Mouse (Mus musculus): ENCODE results near the gene Pced1a. TPM values are rescaled to one million over a fixed set of nuclear protein-coding genes. Genes with fewer than 3 reads are reported as not detected.

Gene Pced1a
- polyA plus RNA-seq, 1 experiment from 2014 or later, result 9.0 TPM

DNA sequence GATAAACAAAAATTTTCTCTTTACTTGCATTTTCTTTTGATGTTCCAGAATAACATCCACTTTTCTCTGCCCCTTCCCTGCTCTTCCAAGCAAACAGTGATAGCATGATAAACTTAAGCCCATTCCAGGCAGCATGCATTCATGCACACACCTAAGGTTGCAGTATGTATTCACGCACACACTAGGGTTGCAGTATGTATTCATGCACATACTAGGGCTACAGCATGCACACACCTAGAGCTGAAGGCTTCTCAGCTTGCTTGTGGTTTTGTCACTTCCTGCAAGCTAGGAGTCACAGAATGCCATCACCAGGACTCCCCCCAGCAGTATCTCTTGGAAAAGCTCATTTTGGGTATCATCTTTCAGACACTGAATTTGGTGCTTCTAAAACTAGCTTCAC lies 12.3 kb upstream of the Pced1a start:
- 89% methylated on average over 1 of the region's 1 CpGs for WGBS
- Histone ChIP-seq H3K9me3 (replicated peaks) (no peaks in the 10 kb centered on the region), H3K36me3 (peaks cover 47% of the 10 kb centered on the region), H3K4me1 (replicated peaks) (no peaks in the 10 kb centered on the region), H3K9ac (no peak overlapping the region), H3K4me2 (no peak overlapping the region), H3K27me3 (replicated peaks) (no peaks in the 10 kb centered on the region), H3K27ac (ENCODE audit: poor library complexity, severe bottlenecking) (no peak overlapping the region), H3K4me3 (no peak overlapping the region)
- ATAC-seq (ENCODE audit: insufficient number of reproducible peaks, low FRiP score), result no peak

DNA sequence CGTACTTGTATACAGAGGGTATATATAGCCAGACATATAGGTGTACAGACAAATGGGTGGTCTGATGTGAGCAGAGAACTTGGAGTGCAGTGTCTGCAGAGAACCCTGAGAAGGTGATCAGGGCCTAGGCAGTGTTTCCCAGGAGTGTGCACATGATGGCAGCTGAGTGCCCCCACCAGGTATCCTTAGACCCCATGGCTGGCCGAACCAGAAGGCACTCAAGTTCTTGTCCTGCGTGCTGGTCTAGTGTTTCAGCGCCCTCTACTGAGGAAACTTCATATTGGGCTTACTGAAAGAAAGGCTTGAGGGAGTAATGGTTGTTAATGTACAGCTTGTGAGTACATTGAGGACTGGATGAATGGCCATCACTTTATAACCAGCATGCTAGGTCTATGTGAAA lies 8.7 kb upstream of the Pced1a start:
- H3K27ac ChIP-seq (ENCODE audit: poor library complexity, severe bottlenecking), result no peak overlapping the region
- no peak overlapping the region for H3K4me2 ChIP-seq
- no peaks in the 10 kb centered on the region for H3K27me3 ChIP-seq (replicated peaks)
- no peak overlapping the region for H3K9ac ChIP-seq
- no peak overlapping the region for H3K4me3 ChIP-seq
- H3K4me1 ChIP-seq (replicated peaks), result peaks cover 13% of the 10 kb centered on the region
- no peaks in the 10 kb centered on the region for H3K9me3 ChIP-seq (replicated peaks)
- peaks cover 19% of the 10 kb centered on the region for H3K36me3 ChIP-seq
- no peak for ATAC-seq (ENCODE audit: insufficient number of reproducible peaks, low FRiP score)
- WGBS, result 24% methylated on average over 4 of the region's 4 CpGs

DNA sequence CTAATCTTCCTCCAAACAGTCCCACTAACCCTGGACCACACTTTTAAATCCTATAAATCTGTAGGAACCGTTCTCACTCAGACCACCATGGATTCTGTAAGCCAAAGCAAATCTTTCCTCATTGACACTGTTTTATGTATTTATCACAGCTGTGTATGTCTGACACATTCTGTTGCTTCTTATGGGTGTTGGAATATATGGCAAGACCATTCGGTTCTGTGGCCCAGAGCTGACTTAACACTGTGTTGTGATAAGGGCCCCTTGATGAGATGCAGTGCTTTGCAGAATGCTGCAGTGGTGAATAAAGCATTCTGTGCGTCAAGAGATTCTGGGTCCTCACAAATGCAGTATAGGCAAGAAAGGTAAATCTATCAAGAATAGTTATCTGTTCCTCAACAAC lies 7.7 kb upstream of the Pced1a start:
- no peak overlapping the region for H3K9ac ChIP-seq
- H3K9me3 ChIP-seq (replicated peaks), result no peaks in the 10 kb centered on the region
- H3K27me3 ChIP-seq (replicated peaks), result no peaks in the 10 kb centered on the region
- 71% methylated on average over 3 of the region's 3 CpGs for WGBS
- H3K4me1 ChIP-seq (replicated peaks), result peaks cover 13% of the 10 kb centered on the region
- no peak overlapping the region for H3K4me2 ChIP-seq
- peaks cover 11% of the 10 kb centered on the region for H3K36me3 ChIP-seq
- ATAC-seq (ENCODE audit: insufficient number of reproducible peaks, low FRiP score), result no peak
- H3K27ac ChIP-seq (ENCODE audit: poor library complexity, severe bottlenecking), result no peak overlapping the region
- no peak overlapping the region for H3K4me3 ChIP-seq

DNA sequence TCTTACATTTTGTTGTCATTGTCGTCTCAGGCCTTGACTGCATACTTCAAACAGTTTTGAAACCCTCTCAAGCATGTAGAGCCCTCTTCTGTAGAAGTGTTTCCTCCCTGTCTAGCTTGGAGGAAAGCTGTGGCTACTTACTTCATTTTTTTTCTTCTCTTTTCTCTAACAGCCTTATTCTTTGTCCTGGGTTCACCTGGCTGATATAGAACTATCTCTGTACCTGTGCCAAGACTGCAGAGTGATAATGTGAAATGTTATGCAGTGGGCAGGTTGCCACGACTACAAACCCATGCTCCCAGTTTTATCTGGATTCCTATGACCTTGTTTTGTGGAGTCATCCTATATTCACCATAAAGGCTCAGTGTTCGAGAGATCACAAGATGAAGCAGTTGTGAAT lies 6.0 kb upstream of the Pced1a start:
- Histone ChIP-seq H3K36me3 (peaks cover 11% of the 10 kb centered on the region), H3K4me2 (no peak overlapping the region), H3K9ac (no peak overlapping the region), H3K27ac (ENCODE audit: poor library complexity, severe bottlenecking) (no peak overlapping the region), H3K27me3 (replicated peaks) (no peaks in the 10 kb centered on the region), H3K9me3 (replicated peaks) (no peaks in the 10 kb centered on the region), H3K4me3 (no peak overlapping the region), H3K4me1 (replicated peaks) (peaks cover 13% of the 10 kb centered on the region)
- no peak for ATAC-seq (ENCODE audit: insufficient number of reproducible peaks, low FRiP score)
- 70% methylated on average over 3 of the region's 3 CpGs for WGBS

DNA sequence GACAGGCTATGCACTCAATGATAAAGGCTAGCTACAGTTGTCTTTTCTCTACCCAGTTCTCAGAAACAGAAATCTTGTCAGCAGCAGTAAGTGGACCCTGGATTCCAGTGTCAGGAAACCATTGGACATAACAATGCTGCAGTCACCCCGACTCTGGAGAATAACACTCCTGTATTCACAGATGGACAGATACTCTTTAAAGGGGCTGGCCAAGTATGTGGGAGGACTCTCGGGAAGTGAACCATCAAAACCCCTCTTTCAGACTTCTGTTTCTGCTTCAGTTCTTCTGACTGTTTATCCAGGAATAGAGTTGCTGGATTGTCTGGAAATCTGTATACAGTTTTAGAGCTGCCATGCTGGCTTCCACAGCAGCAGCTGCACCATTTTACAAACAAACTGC lies 5.3 kb upstream of the Pced1a start:
- H3K4me1 ChIP-seq (replicated peaks), result peaks cover 18% of the 10 kb centered on the region
- no peaks in the 10 kb centered on the region for H3K9me3 ChIP-seq (replicated peaks)
- H3K27me3 ChIP-seq (replicated peaks), result no peaks in the 10 kb centered on the region
- H3K4me2 ChIP-seq, result no peak overlapping the region
- no peak for ATAC-seq (ENCODE audit: insufficient number of reproducible peaks, low FRiP score)
- peaks cover 11% of the 10 kb centered on the region for H3K36me3 ChIP-seq
- no peak overlapping the region for H3K27ac ChIP-seq (ENCODE audit: poor library complexity, severe bottlenecking)
- H3K4me3 ChIP-seq, result no peak overlapping the region
- 50% methylated on average over 2 of the region's 2 CpGs for WGBS
- H3K9ac ChIP-seq, result no peak overlapping the region

DNA sequence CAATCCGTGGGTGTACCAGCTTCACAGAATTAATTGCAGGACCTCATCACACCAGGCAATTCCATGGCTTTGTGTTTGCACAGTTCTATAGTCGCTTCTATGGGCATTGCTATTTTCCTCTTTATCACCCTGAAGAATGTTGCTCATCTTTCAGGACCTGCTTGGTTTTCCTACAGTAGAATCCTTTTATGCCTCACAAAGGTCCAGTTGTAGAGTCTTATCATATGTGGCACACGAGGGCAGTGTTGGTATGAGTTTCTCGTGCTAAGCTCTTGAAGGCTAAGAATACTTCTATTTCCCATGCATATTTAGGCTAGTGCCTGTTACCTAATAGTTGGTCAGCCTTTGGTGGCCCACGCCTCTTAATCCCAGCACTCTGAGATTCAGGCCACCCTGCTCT lies 611 bp upstream of the Pced1a start:
- peak overlapping the region; percentile 79 for H3K9ac ChIP-seq
- peak overlapping the region; percentile 80 for H3K4me3 ChIP-seq
- no peak overlapping the region; the same call in 1 of the 2 replicates for H3K27ac ChIP-seq (ENCODE audit: poor library complexity, severe bottlenecking)
- ATAC-seq (ENCODE audit: insufficient number of reproducible peaks, low FRiP score), result no peak
- H3K36me3 ChIP-seq, result peaks cover 11% of the 10 kb centered on the region; the same call in 1 of the 2 replicates
- peak overlapping the region; percentile 78 for H3K4me2 ChIP-seq
- 29% methylated on average over 5 of the region's 5 CpGs for WGBS
- peaks cover 19% of the 10 kb centered on the region for H3K4me1 ChIP-seq (replicated peaks)
- H3K9me3 ChIP-seq (replicated peaks), result no peaks in the 10 kb centered on the region
- no peaks in the 10 kb centered on the region for H3K27me3 ChIP-seq (replicated peaks)

DNA sequence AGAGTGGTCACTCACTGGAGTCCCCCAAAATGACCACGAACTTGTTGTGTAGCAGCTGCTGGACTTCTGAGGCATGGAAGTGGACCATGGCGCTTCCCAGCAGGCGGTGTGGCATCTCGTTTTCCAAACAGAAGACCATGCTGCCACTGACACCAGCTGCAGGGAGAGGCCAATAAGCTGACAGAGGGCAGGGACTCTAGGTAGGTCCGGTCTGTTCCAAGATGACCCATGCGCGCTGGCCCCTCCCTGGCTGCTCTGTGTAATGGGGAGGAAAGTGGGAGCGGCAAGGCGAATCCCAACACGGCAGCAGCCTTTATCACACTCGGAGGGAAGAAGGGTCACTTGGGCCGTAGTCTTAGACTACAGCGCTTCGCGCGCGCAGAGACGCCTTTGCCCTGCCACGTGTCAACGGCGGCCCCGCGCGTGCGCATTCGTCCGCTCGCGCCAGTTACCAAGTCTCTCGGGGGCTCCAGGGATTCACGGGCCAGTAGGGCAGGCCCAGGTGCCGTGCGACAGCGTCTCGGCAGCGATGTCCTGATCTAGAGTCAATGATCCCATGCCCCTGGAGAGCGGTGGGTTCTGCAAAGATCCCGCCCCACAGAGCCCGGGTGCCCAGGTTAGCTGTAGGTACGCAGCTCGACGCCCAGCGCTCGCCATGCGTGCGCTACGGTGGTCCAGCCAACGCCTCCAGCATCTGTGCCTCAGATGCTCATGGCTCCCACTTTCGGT lies 940 bp downstream of the Pced1a start:
- Histone ChIP-seq H3K4me3 (peak overlapping the region; percentile 80), H3K4me2 (peak overlapping the region; percentile 78), H3K27ac (ENCODE audit: poor library complexity, severe bottlenecking) (peak overlapping the region; percentile 79), H3K27me3 (replicated peaks) (no peaks in the 10 kb centered on the region), H3K36me3 (peaks cover 24% of the 10 kb centered on the region), H3K9me3 (replicated peaks) (no peaks in the 10 kb centered on the region), H3K9ac (peak overlapping the region; percentile 79), H3K4me1 (replicated peaks) (peaks cover 13% of the 10 kb centered on the region)
- WGBS, result 13% methylated on average over 49 of the region's 49 CpGs
- peak; percentile 65 for ATAC-seq (ENCODE audit: insufficient number of reproducible peaks, low FRiP score)

DNA sequence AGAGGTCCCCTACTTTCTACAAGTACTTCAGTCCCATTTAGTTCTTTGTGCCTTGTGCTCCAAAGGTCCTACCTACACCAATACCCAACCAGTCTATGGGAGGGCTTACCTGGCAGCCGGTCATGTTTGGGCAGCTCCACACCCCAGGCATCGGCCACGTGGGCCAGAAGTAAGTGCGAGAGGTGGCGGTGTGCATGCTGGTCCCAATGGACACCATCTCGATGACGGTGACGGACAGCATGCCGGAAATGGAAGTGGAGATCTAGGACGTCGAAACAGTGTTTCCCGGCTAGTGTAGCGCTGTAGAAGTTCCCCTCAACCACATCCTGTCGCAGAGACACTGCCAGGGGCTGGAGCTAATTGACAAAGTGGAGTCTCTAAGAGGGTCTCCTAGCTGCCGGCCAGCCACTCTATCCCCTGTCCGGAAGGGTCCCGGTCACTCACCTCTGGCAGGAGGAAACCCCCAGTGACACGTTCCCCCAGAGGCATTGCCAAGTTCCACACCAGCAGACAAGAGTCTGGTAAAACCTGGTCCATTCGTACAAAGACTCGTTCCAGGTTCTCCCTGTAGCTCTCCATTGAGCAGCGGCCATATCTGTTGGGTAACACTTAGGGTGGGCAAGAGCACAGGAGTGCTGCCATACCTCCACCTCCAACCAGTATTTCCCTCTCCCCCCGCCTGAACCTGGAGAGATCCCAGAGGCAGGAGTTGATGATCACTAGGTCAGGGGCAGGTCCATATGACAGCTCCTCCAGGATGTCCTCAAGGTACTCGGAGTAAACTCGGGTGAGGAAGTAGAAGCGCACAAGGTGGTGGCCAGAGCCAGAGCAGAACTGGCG lies 2.5 kb downstream of the Pced1a start:
- Histone ChIP-seq H3K36me3 (peaks cover 26% of the 10 kb centered on the region), H3K4me3 (no peak overlapping the region), H3K4me1 (replicated peaks) (peaks cover 13% of the 10 kb centered on the region), H3K27ac (ENCODE audit: poor library complexity, severe bottlenecking) (no peak overlapping the region), H3K9me3 (replicated peaks) (no peaks in the 10 kb centered on the region), H3K9ac (no peak overlapping the region), H3K4me2 (no peak overlapping the region), H3K27me3 (replicated peaks) (no peaks in the 10 kb centered on the region)
- no peak for ATAC-seq (ENCODE audit: insufficient number of reproducible peaks, low FRiP score)
- WGBS, result 95% methylated on average over 26 of the region's 26 CpGs

DNA sequence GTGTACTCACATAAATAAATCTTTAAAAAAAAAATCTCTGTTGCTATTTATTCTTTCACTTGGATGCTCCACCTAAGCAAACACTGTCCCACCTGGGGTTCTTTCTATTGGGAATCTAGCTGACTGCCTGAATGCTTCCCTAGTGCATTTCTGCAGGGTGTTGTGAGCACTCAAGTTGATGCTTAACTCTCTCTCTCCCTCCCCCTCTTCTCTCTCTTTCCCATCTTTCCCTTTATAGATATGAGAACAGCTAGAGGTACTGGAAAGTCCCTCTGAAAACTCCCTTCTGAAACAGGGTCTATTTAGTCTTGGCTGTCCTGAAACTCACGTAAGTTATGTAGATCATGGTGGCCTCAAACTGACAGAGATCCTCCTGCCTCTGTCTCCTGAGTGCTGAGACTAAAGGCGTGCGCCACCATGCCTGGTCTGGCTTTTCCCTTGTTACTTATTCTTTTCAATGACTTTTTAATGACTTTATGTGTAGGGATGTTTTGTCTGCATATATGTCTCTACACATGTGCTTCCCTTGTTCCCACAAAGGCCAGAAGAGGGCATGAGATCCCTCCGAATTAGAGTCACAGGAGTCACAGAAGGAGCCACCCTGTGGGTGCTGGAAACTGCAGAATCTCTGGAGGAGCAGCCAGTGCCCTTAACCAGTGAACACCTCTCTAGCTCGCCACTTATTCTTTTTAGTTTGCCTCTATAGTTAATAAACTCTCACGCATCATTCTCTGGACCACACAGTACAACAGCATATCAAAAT lies 10.2 kb downstream of the Pced1a start:
- no peaks in the 10 kb centered on the region for H3K27me3 ChIP-seq (replicated peaks)
- H3K4me1 ChIP-seq (replicated peaks), result peaks cover 3% of the 10 kb centered on the region; the same call in 1 of the 2 replicates
- no peak for ATAC-seq (ENCODE audit: insufficient number of reproducible peaks, low FRiP score)
- H3K27ac ChIP-seq (ENCODE audit: poor library complexity, severe bottlenecking), result no peak overlapping the region
- H3K9ac ChIP-seq, result no peak overlapping the region
- no peaks in the 10 kb centered on the region for H3K9me3 ChIP-seq (replicated peaks)
- peaks cover 9% of the 10 kb centered on the region for H3K36me3 ChIP-seq
- 72% methylated on average over 6 of the region's 6 CpGs for WGBS
- no peak overlapping the region for H3K4me3 ChIP-seq
- H3K4me2 ChIP-seq, result no peak overlapping the region

DNA sequence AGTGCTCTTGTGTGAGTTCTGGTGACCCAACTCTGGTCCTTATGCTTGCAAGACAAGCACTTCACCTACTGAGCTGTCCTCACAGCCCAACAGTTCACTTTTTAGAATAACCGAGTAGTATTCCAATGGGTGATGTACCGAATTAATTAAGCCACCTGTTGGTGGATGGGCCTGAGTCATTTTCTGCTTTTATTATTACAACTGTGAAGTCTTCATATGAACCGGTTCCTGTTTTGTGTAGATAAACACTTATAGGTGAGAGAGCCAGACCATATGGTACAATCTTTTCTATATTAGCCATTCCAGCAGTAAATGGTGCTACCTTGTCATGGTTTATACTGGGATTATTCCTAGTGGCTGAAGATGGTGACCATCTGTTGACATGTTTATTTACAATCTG lies 11.7 kb downstream of the Pced1a start:
- H3K9ac ChIP-seq, result no peak overlapping the region
- H3K36me3 ChIP-seq, result no peaks in the 10 kb centered on the region
- H3K27me3 ChIP-seq (replicated peaks), result no peaks in the 10 kb centered on the region
- WGBS, result 74% methylated on average over 3 of the region's 3 CpGs
- H3K4me1 ChIP-seq (replicated peaks), result peaks cover 3% of the 10 kb centered on the region; the same call in 1 of the 2 replicates
- H3K4me2 ChIP-seq, result no peak overlapping the region
- no peak overlapping the region for H3K27ac ChIP-seq (ENCODE audit: poor library complexity, severe bottlenecking)
- ATAC-seq (ENCODE audit: insufficient number of reproducible peaks, low FRiP score), result no peak
- no peaks in the 10 kb centered on the region for H3K9me3 ChIP-seq (replicated peaks)
- H3K4me3 ChIP-seq, result no peak overlapping the region
